Mouse (Mus musculus): ENCODE measurements at regions not wholly inside any gene's neighbourhood (a gene's known extent, or its start where the extent isn't known, plus 50 kb on each side); places are given as distances from the start of the nearest gene placed in this dataset.

GRCm38 (mm10) chr8:102462601-102463000, 322.8 kb downstream of the Cdh11 start:
- no peaks in the 10 kb centered on the region for H3K27me3 ChIP-seq (replicated peaks; ENCODE audit: control insufficient read depth, insufficient read depth, low read length)
- no peak overlapping the region for H3K27ac ChIP-seq (ENCODE audit: low read depth, low read length)
- no peaks in the 10 kb centered on the region for H3K36me3 ChIP-seq (ENCODE audit: control insufficient read depth, insufficient read depth)
- 93% methylated on average over 2 of the region's 2 CpGs for WGBS
- no peak overlapping the region for H3K4me3 ChIP-seq (ENCODE audit: low read depth, low read length)
- H3K9me3 ChIP-seq (ENCODE audit: control insufficient read depth), result no peaks in the 10 kb centered on the region
- TF ChIP-seq CTCF (IDR thresholded peaks at IDR 0.05; ENCODE audit: low read depth), result no peak
- no peak overlapping the region for H3K9ac ChIP-seq (ENCODE audit: low read depth, low read length)
- no peaks in the 10 kb centered on the region for H3K4me1 ChIP-seq (replicated peaks; ENCODE audit: control insufficient read depth, insufficient read depth, low read length)
- H3K4me2 ChIP-seq (replicated peaks; ENCODE audit: low read depth), result no peak overlapping the region
- no peak for ATAC-seq

DNA sequence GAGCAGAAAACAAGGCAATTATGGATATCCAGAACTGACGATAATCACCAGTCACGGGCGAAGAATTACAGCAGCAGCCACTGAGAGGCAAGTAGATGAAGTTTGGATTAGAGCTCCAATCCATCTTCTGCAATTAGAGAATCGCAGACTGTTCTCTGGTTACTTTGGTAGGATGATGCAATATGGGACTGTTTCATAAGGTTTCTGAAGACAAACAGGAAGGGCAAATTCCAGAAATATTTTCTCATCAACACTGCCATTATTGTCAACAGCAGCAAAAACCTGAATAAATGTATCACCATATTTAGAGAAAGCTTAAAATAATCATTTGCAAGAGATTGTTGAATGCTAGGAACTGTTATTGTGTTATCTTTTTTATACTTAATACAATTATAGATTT, 342.4 kb downstream of the Cdh11 start:
- Histone ChIP-seq H3K9ac (ENCODE audit: low read depth, low read length) (no peak overlapping the region), H3K9me3 (ENCODE audit: control insufficient read depth) (no peaks in the 10 kb centered on the region)
- no peak for ATAC-seq

DNA sequence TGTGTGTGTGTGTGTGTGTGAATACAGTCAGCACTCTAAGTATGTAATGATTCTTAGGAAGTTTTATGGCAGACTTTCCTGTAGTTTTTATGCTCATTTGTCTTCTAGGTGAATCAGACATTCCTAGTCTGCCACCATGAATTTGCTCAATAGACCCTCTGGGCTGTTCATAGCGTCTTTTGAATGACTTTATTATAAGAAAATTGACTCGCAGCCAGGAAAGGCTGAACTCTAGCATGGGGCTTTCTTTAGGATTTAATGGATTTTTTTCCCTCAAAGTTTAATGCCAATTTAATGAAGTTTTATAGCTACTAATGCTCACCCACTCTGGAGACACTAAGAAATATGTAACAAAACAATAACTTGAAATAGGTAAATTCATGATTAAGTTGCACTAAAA, 363.6 kb downstream of the Cdh11 start:
- H3K4me3 ChIP-seq (ENCODE audit: low read depth, low read length), result no peak overlapping the region
- no peaks in the 10 kb centered on the region for H3K27me3 ChIP-seq (replicated peaks; ENCODE audit: control insufficient read depth, insufficient read depth, low read length)
- 67% methylated on average over 2 of the region's 2 CpGs for WGBS
- no peak overlapping the region for H3K27ac ChIP-seq (ENCODE audit: low read depth, low read length)
- H3K9ac ChIP-seq (ENCODE audit: low read depth, low read length), result no peak overlapping the region
- no peaks in the 10 kb centered on the region for H3K36me3 ChIP-seq (ENCODE audit: control insufficient read depth, insufficient read depth)
- ATAC-seq, result no peak
- no peak overlapping the region for H3K4me2 ChIP-seq (replicated peaks; ENCODE audit: low read depth)
- H3K4me1 ChIP-seq (replicated peaks; ENCODE audit: control insufficient read depth, insufficient read depth, low read length), result no peaks in the 10 kb centered on the region
- H3K9me3 ChIP-seq (ENCODE audit: control insufficient read depth), result no peaks in the 10 kb centered on the region
- no peak for TF ChIP-seq CTCF (IDR thresholded peaks at IDR 0.05; ENCODE audit: low read depth)

More for the DNA sequence above, 342.4 kb downstream of the Cdh11 start:
- H3K4me1 ChIP-seq (replicated peaks; ENCODE audit: control insufficient read depth, insufficient read depth, low read length), result no peaks in the 10 kb centered on the region
- WGBS, result 71% methylated on average over 4 of the region's 4 CpGs
- no peak overlapping the region for H3K4me2 ChIP-seq (replicated peaks; ENCODE audit: low read depth)
- no peaks in the 10 kb centered on the region for H3K27me3 ChIP-seq (replicated peaks; ENCODE audit: control insufficient read depth, insufficient read depth, low read length)
- no peak overlapping the region for H3K27ac ChIP-seq (ENCODE audit: low read depth, low read length)
- no peaks in the 10 kb centered on the region for H3K36me3 ChIP-seq (ENCODE audit: control insufficient read depth, insufficient read depth)
- no peak overlapping the region for H3K4me3 ChIP-seq (ENCODE audit: low read depth, low read length)
- no peak for TF ChIP-seq CTCF (IDR thresholded peaks at IDR 0.05; ENCODE audit: low read depth)

DNA sequence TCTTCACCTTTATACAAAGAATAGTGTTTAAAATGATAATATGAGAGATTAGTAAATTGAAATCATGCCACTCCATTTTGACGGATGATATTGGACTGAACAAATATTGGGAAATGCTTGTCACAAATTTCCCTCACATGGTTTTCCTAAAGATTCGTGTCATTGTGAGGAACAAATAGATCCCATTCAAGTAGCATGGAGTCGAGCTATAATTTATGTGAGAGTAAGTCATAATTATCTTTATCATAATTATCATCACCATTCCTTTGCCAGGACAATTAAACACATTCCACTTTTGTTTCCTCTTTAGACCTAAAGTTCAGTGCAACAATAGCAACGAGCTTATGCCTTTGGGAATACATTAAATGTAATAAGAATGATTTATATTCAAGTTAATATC, 370.5 kb downstream of the Cdh11 start:
- Histone ChIP-seq H3K4me2 (replicated peaks; ENCODE audit: low read depth) (no peak overlapping the region), H3K9me3 (ENCODE audit: control insufficient read depth) (no peaks in the 10 kb centered on the region), H3K4me3 (ENCODE audit: low read depth, low read length) (no peak overlapping the region), H3K36me3 (ENCODE audit: control insufficient read depth, insufficient read depth) (no peaks in the 10 kb centered on the region), H3K27ac (ENCODE audit: low read depth, low read length) (no peak overlapping the region), H3K9ac (ENCODE audit: low read depth, low read length) (no peak overlapping the region), H3K4me1 (replicated peaks; ENCODE audit: control insufficient read depth, insufficient read depth, low read length) (no peaks in the 10 kb centered on the region), H3K27me3 (replicated peaks; ENCODE audit: control insufficient read depth, insufficient read depth, low read length) (no peaks in the 10 kb centered on the region)
- TF ChIP-seq CTCF (IDR thresholded peaks at IDR 0.05; ENCODE audit: low read depth), result no peak
- ATAC-seq, result no peak
- WGBS, result 66% methylated on average over 4 of the region's 4 CpGs

DNA sequence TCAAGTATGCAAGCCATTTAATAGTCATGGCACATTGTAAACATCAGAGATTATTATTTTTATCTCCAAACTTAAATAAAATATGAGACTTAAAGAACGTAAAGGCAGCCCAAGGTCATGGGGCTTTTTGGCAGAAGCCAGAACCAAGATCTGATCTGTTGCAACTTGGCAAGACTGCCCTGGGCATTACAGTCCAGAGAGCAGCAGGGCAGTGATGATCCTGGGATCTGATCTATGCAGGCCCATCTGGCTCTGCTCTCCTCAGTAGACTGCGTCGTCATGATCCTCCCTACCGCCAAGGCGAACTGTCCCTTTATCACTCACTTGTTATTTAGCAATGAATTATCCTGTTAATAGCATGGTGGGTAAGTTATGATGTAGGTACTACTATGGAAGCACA, 372.0 kb downstream of the Cdh11 start:
- Histone ChIP-seq H3K9me3 (ENCODE audit: control insufficient read depth) (no peaks in the 10 kb centered on the region), H3K9ac (ENCODE audit: low read depth, low read length) (no peak overlapping the region), H3K4me3 (ENCODE audit: low read depth, low read length) (no peak overlapping the region), H3K4me2 (replicated peaks; ENCODE audit: low read depth) (no peak overlapping the region), H3K27ac (ENCODE audit: low read depth, low read length) (no peak overlapping the region), H3K36me3 (ENCODE audit: control insufficient read depth, insufficient read depth) (no peaks in the 10 kb centered on the region), H3K4me1 (replicated peaks; ENCODE audit: control insufficient read depth, insufficient read depth, low read length) (no peaks in the 10 kb centered on the region), H3K27me3 (replicated peaks; ENCODE audit: control insufficient read depth, insufficient read depth, low read length) (no peaks in the 10 kb centered on the region)
- TF ChIP-seq CTCF (IDR thresholded peaks at IDR 0.05; ENCODE audit: low read depth), result no peak
- 91% methylated on average over 5 of the region's 5 CpGs for WGBS
- ATAC-seq, result no peak

DNA sequence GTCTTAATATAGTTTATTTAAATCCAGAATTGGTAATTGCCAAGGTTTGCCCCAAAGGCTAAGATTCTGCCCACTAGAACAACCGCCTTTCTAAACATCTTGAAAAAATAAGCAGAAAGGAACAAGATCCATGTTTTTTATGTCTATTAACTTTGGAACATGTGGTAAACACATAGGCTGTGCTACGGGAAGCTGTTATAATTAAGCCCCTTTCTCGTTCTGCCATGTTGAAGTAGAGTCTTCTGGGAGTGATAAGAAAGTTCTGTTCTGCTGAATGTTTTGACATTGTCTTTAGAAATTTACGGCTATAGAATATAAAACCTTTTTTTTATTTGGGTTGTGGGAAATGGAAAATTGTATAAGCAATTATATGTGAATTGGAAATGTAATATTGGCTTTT, 397.9 kb downstream of the Cdh11 start:
- no peak for ATAC-seq
- no peak overlapping the region for H3K9ac ChIP-seq (ENCODE audit: low read depth, low read length)
- H3K27me3 ChIP-seq (replicated peaks; ENCODE audit: control insufficient read depth, insufficient read depth, low read length), result no peaks in the 10 kb centered on the region
- H3K27ac ChIP-seq (ENCODE audit: low read depth, low read length), result no peak overlapping the region
- H3K9me3 ChIP-seq (ENCODE audit: control insufficient read depth), result no peaks in the 10 kb centered on the region
- no peaks in the 10 kb centered on the region for H3K36me3 ChIP-seq (ENCODE audit: control insufficient read depth, insufficient read depth)
- TF ChIP-seq CTCF (IDR thresholded peaks at IDR 0.05; ENCODE audit: low read depth), result no peak
- H3K4me1 ChIP-seq (replicated peaks; ENCODE audit: control insufficient read depth, insufficient read depth, low read length), result no peaks in the 10 kb centered on the region
- WGBS, result 73% methylated on average over 4 of the region's 4 CpGs
- no peak overlapping the region for H3K4me3 ChIP-seq (ENCODE audit: low read depth, low read length)
- no peak overlapping the region for H3K4me2 ChIP-seq (replicated peaks; ENCODE audit: low read depth)

DNA sequence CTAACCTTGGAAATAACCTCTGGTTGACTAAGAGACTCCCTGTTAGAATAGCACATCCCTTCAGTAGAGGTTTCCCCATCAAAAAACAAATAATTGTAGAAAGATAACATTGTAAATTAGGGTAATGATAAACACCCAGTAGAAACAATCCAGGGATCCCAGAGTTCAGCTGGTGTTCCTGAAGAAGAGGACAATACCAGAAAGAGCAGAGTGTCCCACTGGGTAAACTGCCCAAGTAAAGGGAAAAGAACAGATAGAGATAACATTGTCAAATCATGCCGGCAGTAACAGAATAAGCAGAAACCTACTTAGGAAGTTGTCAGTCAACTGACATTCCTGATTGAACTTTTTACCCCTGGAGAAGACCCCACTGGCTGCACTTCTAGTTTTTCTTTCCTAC, 440.1 kb downstream of the Cdh11 start:
- no peak for TF ChIP-seq CTCF (IDR thresholded peaks at IDR 0.05; ENCODE audit: low read depth)
- no peaks in the 10 kb centered on the region for H3K36me3 ChIP-seq (ENCODE audit: control insufficient read depth, insufficient read depth)
- H3K4me3 ChIP-seq (ENCODE audit: low read depth, low read length), result no peak overlapping the region
- no peak overlapping the region for H3K9ac ChIP-seq (ENCODE audit: low read depth, low read length)
- H3K27ac ChIP-seq (ENCODE audit: low read depth, low read length), result no peak overlapping the region
- ATAC-seq, result no peak
- no peaks in the 10 kb centered on the region for H3K27me3 ChIP-seq (replicated peaks; ENCODE audit: control insufficient read depth, insufficient read depth, low read length)
- WGBS, result 31% methylated on average over 1 of the region's 1 CpGs
- no peaks in the 10 kb centered on the region for H3K9me3 ChIP-seq (ENCODE audit: control insufficient read depth)
- no peaks in the 10 kb centered on the region for H3K4me1 ChIP-seq (replicated peaks; ENCODE audit: control insufficient read depth, insufficient read depth, low read length)
- H3K4me2 ChIP-seq (replicated peaks; ENCODE audit: low read depth), result no peak overlapping the region
